Mouse (Mus musculus) stomach, embryonic 14.5 days (tissue): ENCODE measurements around the gene Gm49320. TPM values are rescaled to one million over a fixed set of nuclear protein-coding genes. Genes with fewer than 3 reads are reported as not detected.

ENCODE experiments used
- ATAC-seq: fragments of 200-750 bp; cut with Nextera tagmentation; 2 replicates; pipeline ENCODE4 v1.8.0; 2017; ENCODE audit warnings: low read depth, moderate TSS enrichment; ENCODE audit not compliant: insufficient number of reproducible peaks, insufficient read depth, low FRiP score
- H3K27ac ChIP-seq: fragments of 300-500 bp; sonication (generic); 2 replicates; pipeline ENCODE4 v1.5.1; 2014; ENCODE audit warnings: mild to moderate bottlenecking, low read length, moderate library complexity, mixed read lengths
- H3K27me3 ChIP-seq: fragments of 300-500 bp; sonication (generic); 2 replicates; pipeline ENCODE4 v1.6.1; 2014; ENCODE audit warnings: low read length, control low read depth, mixed read lengths; ENCODE audit not compliant: control insufficient read depth, insufficient read depth
- H3K36me3 ChIP-seq: fragments of 300-500 bp; sonication (generic); 2 replicates; pipeline ENCODE4 v1.6.1; 2014; ENCODE audit warnings: mild to moderate bottlenecking, control low read depth, low read length, moderate library complexity, mixed read lengths; ENCODE audit not compliant: control insufficient read depth, insufficient read depth
- H3K4me1 ChIP-seq: fragments of 300-500 bp; sonication (generic); 2 replicates; pipeline ENCODE4 v1.6.1; 2014; ENCODE audit warnings: low read length, control low read depth, mixed read lengths; ENCODE audit not compliant: control insufficient read depth, insufficient read depth
- H3K4me2 ChIP-seq: fragments of 300-500 bp; sonication (generic); replicated peaks from 2 replicates; pipeline ENCODE4 v1.6.1; 2014; ENCODE audit warnings: low read depth, low read length, control low read depth
- H3K4me3 ChIP-seq: fragments of 300-500 bp; sonication (generic); 2 replicates; pipeline ENCODE4 v1.5.1; 2014; ENCODE audit warnings: low read depth, low read length, control low read depth
- H3K9ac ChIP-seq: fragments of 300-500 bp; sonication (generic); replicated peaks from 2 replicates; pipeline ENCODE4 v1.6.1; 2014; ENCODE audit warnings: low read depth, mild to moderate bottlenecking, control low read depth, low read length, moderate library complexity, mixed read lengths
- H3K9me3 ChIP-seq: fragments of 300-500 bp; sonication (generic); 2 replicates; pipeline ENCODE4 v1.6.1; 2016; ENCODE audit warnings: low read depth, low read length, control low read depth; ENCODE audit not compliant: control insufficient read depth
- WGBS: fragments of 180-500 bp; shearing (Covaris S2); extraction: QIAGEN DNeasy Blood & Tissue Kit; methylation state at CpG from one replicate; pipeline ENCODE4 v1.1.7; 2014; 5-methylcytosine and 5-hydroxymethylcytosine counted together
- polyA plus RNA-seq: library from polyadenylated mRNA; unstranded; fragments of >200 nt; fragmentation: Nextera tagmentation; extraction: Ambion mirVana; gene quantifications from 2 replicates; pipeline ENCODE4 v1.2.1, GENCODE M21; 2014

Gene Gm49320
- polyA plus RNA-seq = 2.4 and 2.7 TPM in 2 replicates

- peak within 1 kb of the TSS; percentile 97 for H3K27ac ChIP-seq
- peaks cover 16% of the 10 kb centered on the region for H3K36me3 ChIP-seq
- no peaks in the 10 kb centered on the region for H3K27me3 ChIP-seq
- under 1% methylated on average over 67 of the region's 71 CpGs for WGBS
- ATAC-seq = peak; percentile 95
- H3K4me3 ChIP-seq = peak within 1 kb of the TSS; percentile 74
- H3K4me2 ChIP-seq = peak within 1 kb of the TSS; percentile 76
- peak within 1 kb of the TSS; percentile 60 for H3K9ac ChIP-seq
- H3K4me1 ChIP-seq = peaks cover 17% of the 10 kb centered on the region
- H3K9me3 ChIP-seq = no peaks in the 10 kb centered on the region
These were observed at the start of gene Gm49320, which contains the start of gene Map2k7 for GRCm38 (mm10) chr8:4238434-4239192. Gene Gm49320, plus strand, starts transcription at chr8:4238865. Gene Map2k7, plus strand, starts transcription at chr8:4238740.

- 0 out of 2 replicates have a peak, but pooled peaks cover 3% of the 10 kb centered on the region for H3K4me1 ChIP-seq
- no peak overlapping the region for H3K9ac ChIP-seq
- H3K27ac ChIP-seq = no peak overlapping the region
- ATAC-seq = no peak
- H3K9me3 ChIP-seq = no peaks in the 10 kb centered on the region
- H3K36me3 ChIP-seq = peaks cover 5% of the 10 kb centered on the region; the same call in 1 of the 2 replicates
- H3K27me3 ChIP-seq = no peaks in the 10 kb centered on the region
- H3K4me3 ChIP-seq = no peak overlapping the region
- no peak overlapping the region for H3K4me2 ChIP-seq
- WGBS = 38% methylated on average over 3 of the region's 3 CpGs
These were observed 49.5 kb upstream of the Gm49320 start for GRCm38 (mm10) chr8:4189031-4189722.

- 0 out of 2 replicates have a peak overlapping the region, but pooled peaks have one; percentile 44 for H3K27ac ChIP-seq
- 66% methylated on average over 5 of the region's 5 CpGs for WGBS
These were observed 46.4 kb upstream of the Gm49320 start for GRCm38 (mm10) chr8:4192305-4192704.

GRCm38 (mm10) chr8:4192807-4193587 is 45.7 kb upstream of the Gm49320 start:
- H3K9me3 ChIP-seq = no peaks in the 10 kb centered on the region
- H3K27ac ChIP-seq = peak overlapping the region; percentile 44; the same call in 1 of the 2 replicates
- no peak overlapping the region for H3K9ac ChIP-seq
- H3K27me3 ChIP-seq = no peaks in the 10 kb centered on the region
- H3K4me1 ChIP-seq = 0 out of 2 replicates have a peak, but pooled peaks cover 3% of the 10 kb centered on the region
- ATAC-seq = peak; percentile 80
- WGBS = 9% methylated on average over 18 of the region's 18 CpGs
- H3K4me3 ChIP-seq = no peak overlapping the region
- no peak overlapping the region for H3K4me2 ChIP-seq
- H3K36me3 ChIP-seq = no peaks in the 10 kb centered on the region; the same call in 1 of the 2 replicates

More at GRCm38 (mm10) chr8:4192305-4192704, 46.4 kb upstream of the Gm49320 start:
- H3K4me2 ChIP-seq = no peak overlapping the region
- H3K27me3 ChIP-seq = no peaks in the 10 kb centered on the region
- peaks cover 3% of the 10 kb centered on the region; the same call in 1 of the 2 replicates for H3K36me3 ChIP-seq
- H3K9ac ChIP-seq = no peak overlapping the region
- 0 out of 2 replicates have a peak, but pooled peaks cover 3% of the 10 kb centered on the region for H3K4me1 ChIP-seq
- ATAC-seq = no peak
- no peak overlapping the region for H3K4me3 ChIP-seq
- H3K9me3 ChIP-seq = no peaks in the 10 kb centered on the region

GRCm38 (mm10) chr8:4193588-4193894 is 45.1 kb upstream of the Gm49320 start:
- H3K4me2 ChIP-seq = no peak overlapping the region
- H3K9ac ChIP-seq = no peak overlapping the region
- no peak overlapping the region for H3K27ac ChIP-seq
- H3K4me3 ChIP-seq = no peak overlapping the region
- no peaks in the 10 kb centered on the region; the same call in 1 of the 2 replicates for H3K36me3 ChIP-seq
- H3K9me3 ChIP-seq = no peaks in the 10 kb centered on the region
- WGBS = 44% methylated on average over 7 of the region's 7 CpGs
- H3K4me1 ChIP-seq = 0 out of 2 replicates have a peak, but pooled peaks cover 3% of the 10 kb centered on the region
- H3K27me3 ChIP-seq = no peaks in the 10 kb centered on the region
- ATAC-seq = no peak

GRCm38 (mm10) chr8:4201321-4201720 is 37.3 kb upstream of the Gm49320 start:
- WGBS = 71% methylated on average over 2 of the region's 2 CpGs
- Histone ChIP-seq H3K4me2 (no peak overlapping the region), H3K9ac (no peak overlapping the region), H3K27me3 (peaks cover 7% of the 10 kb centered on the region; the same call in 1 of the 2 replicates), H3K36me3 (no peaks in the 10 kb centered on the region; the same call in 1 of the 2 replicates), H3K4me3 (no peak overlapping the region), H3K27ac (no peak overlapping the region), H3K4me1 (peaks cover 3% of the 10 kb centered on the region; the same call in 1 of the 2 replicates), H3K9me3 (no peaks in the 10 kb centered on the region)
- no peak for ATAC-seq

- no peak for ATAC-seq
- 30% methylated on average over 38 of the region's 38 CpGs for WGBS
- no peak overlapping the region for H3K4me3 ChIP-seq
- peak overlapping the region; percentile 23; the same call in 1 of the 2 replicates for H3K4me2 ChIP-seq
- H3K4me1 ChIP-seq = peaks cover 3% of the 10 kb centered on the region; the same call in 1 of the 2 replicates
- no peak overlapping the region for H3K27ac ChIP-seq
- no peak overlapping the region for H3K9ac ChIP-seq
- H3K36me3 ChIP-seq = no peaks in the 10 kb centered on the region; the same call in 1 of the 2 replicates
- peaks cover 7% of the 10 kb centered on the region; the same call in 1 of the 2 replicates for H3K27me3 ChIP-seq
- no peaks in the 10 kb centered on the region for H3K9me3 ChIP-seq
These were observed 33.2 kb upstream of the Gm49320 start for GRCm38 (mm10) chr8:4205246-4206123.
